Mouse (Mus musculus) adrenal gland, postnatal 25 days (tissue): Measurements from ENCODE around the gene Pik3ip1. TPM values are rescaled to one million over a fixed set of nuclear protein-coding genes. Genes with fewer than 3 reads are reported as not detected.

ENCODE experiments used
- DNase-seq: peaks from one replicate; pipeline ENCODE4 v3.0.0; 2021; ENCODE audit warnings: mixed read lengths
- total RNA-seq: library from RNA; stranded (reverse); gene quantifications from 2 replicates; pipeline ENCODE4 v1.2.3, GENCODE M21; 2021

The Pik3ip1 gene
- total RNA-seq, 1 experiment from 2014 or later, result 18.5 TPM

DNA sequence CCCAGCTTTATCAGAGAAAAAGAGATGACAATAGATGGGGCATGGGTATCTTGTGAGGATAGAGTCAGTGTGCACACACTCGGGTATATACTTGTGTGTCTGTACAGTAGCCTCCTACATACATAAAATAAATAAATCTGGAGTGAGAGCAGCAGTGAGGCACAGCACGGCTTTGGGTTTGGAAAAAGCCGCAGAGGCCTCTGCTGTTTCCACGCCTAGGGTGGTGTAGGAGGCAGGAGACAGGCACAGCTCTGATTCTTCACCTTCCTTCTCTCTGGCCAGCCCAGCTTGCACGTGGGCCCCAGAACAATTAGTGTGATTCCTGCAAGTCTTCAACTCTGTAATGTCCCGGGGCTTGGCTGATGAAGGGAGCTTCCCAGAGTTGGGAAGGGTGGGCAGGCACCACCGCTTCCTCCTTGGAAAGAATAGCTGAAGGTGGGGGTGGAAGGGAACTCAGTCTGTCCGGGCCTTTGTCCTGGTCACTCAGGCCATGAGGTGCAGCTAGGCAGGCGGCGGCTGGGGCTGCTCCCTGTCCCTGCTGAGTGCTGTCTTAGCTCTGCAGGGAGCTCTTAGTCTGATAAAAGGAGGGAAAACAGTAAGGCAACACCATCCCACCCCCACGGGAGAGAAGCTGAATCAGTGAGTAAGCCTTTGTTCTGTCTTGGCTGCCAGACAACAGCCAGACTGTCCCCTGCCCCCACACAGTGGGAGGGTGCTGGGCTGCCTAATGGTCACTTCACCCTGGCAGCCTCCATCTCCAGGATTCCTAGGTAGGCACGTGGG, 7.2 kb downstream of the Pik3ip1 start:
- DNase-seq, result peak; percentile 32

DNA sequence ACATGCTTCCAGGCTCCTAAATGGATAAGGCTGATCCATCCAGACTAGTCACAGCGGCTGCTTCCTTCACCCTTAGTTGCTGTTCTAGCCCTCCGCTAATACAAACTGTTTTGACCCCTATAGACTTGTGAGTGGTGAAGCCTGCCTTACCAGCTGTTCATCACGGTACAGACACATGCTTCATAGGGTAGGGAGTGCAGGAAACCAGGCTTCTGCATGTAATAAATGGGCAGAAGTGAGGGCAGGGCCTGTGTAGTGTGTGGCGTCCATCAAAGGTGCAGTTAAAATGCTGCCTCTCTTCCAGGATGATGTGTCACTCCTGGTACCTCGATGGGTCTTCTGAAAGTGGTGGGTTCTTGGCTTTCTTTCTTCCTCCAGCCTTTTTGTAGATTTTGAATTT, 7.8 kb downstream of the Pik3ip1 start:
- DNase-seq, result no peak

DNA sequence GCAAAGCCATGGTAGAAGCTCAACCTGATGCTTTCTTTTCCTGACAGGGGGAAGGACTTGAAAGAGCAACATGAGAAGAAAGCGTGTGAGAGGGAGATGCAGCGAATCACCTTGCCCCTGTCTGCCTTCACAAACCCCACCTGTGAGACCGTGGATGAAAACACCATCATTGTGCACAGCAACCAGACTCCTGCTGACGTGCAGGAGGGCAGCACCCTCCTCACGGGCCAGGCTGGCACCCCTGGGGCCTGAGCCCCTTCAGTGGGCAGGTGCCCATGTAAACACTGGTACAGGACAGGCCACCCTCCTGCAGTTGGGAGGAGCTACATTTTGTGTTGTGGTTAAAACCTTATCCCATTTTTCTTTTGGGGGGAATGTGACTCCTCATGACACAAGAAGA, 11.3 kb downstream of the Pik3ip1 start:
- no peak for DNase-seq

DNA sequence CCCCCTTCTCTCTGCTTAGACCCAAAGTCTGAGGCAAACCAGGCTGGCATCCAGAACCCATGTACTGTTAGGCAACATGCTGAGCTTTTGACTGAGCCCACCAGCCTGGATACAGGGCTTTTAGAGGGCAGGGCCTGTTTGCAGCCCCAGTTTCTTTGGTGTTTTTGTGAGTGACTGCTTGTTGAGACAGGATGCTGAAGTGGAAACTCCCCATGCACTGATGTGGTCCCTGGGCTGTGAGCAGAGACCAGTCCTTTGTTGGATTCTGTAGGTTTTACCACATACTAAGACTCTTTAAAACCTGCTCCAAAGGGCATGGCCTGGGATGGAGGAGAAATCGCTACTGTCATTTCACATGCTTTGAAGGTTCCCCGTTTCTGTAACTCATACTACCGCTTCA, 14.7 kb downstream of the Pik3ip1 start:
- no peak for DNase-seq

DNA sequence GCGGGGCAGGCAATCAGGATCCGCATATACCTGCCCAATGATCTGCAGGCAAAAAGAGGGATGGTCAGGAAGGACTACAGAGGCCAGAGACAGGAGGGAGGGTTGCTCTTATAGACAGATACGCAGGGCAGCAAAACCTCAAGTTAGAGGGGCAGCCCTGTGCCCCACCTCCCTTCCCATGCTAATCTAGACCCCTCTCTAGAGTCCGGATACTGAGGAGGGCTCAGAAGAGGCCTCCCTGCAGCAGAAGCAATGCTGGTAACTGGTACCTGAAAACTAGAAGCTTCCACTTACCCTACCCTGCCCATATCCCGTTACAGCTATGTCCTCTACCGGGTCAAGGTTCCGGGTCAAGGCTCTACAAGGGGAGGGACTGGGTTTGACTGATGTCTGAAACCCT, 16.1 kb downstream of the Pik3ip1 start:
- DNase-seq, result no peak

DNA sequence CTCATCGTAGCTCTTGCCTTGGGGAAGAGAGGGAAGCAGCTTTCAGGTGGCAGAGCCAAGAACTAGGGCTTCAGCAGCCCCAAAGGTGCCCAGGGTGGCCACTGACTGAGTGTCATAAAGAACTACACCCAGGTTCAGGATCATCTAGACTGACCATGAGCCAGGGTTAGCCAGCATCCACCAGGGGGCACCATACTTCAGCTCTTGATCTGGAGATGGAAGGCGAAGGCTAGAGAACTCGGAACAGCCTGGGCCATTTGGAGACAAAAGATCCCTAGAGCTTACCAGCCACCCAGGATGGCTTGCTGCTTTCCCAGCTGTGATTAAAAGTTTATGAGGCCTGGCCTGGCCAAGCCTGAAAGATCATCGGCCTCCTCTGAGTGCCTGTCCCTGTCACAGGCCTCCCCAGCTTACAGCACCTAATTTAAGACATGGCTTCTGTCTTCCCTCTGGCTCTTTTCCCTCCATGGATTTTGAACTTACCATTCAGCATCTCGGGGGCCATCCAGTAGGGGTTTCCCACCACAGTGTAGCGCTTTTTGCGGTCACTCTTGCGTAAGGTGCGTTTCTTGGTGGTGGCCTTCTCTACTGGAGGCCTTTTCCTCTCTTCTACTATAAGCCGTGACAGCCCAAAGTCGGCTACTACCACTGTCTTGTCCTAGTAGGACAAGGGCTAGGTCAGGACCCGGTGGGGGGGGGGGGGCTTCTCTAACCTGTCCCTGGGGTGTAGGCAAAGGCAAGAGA, 17.1 kb downstream of the Pik3ip1 start:
- DNase-seq, result peak; percentile 86

DNA sequence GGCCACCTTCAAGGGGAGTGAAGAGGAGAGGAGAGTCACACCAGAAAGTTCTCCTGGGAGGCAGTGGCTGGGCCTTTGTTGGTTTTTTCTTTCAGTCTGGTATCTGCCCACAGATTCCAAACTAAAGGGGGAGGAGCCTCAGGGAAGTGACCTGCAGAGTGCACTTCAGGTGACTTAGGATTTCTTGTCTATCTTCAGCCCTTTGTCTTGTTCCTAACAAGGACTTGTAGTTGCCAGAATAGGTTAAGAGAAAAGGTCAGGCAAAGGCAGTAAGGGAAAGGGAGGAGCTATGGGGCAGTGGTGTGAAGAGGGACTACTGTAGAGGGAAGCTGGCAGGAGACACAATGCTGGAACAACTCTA, 17.6 kb downstream of the Pik3ip1 start:
- no peak for DNase-seq

DNA sequence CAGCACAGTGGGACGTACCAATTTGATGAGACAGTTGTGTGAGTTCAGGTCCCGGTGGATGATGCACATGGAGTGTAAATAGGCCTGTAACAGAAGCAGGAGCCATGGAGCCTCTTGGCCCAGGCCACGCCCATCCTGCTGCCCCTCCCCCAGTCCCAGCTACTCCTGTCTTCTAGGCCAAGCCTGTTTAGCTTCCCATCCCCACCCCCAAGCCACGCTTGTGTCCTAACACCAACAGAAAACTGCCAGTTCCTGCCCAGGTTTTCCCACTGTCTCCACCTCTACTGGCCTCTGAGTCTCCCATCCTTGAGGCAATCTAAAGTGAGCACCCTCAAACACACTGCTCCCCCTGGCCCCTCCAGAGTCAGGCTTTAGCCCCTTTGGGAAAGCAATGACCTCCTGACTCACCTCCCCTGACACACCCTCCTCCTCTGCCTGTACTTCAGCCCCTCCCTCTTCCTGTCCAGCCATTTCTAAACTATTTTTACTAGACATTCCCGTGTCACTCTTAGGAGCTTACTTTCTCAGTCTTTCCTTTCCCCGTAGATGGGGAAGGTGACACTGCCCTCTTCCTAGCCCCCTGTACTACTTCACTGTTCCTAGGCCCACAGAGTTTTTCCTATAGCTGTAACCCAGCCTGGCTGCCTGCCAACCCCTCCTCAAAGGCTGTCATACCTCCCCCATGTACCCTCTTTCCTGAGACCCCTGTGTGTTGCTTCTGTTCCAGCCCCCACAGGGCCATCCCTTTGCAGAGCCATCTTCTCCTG, 18.6 kb downstream of the Pik3ip1 start:
- no peak for DNase-seq

DNA sequence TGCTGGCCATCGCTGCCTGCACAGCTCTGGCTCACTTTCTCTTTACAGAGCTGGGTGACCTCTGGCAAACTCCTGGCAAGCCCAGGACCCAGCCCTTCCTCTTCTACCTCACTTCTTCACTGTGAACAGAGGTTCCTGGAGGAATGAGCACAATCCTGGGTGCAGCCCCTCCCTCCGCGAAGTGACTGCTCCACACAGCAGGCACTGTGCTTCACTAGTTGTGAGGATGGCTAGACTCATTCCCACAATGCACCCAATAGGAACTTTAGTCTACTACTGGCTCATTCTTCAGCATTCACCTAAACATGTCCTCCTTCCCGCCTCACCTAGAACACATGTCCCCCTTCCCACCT, 19.1 kb downstream of the Pik3ip1 start:
- no peak for DNase-seq

DNA sequence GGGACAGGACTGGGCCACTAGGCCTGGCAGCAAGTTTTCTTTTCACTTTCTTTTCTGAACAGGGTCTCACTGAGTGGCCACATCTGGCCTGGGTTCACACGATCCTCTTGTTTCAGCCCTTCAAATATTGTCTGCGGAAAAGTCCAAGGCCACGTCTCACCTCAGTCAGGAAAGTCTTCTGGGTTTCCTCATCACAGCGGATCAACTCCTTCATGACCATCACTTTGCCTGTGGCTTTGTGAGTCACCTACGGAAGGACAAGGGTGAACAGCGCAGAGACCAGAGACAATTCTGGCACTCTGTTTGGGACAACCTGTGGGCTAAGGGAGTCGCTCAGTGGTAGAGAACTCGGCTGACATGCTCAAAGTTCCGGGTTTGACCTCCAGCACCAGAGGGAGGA, 21.9 kb downstream of the Pik3ip1 start:
- DNase-seq, result no peak

DNA sequence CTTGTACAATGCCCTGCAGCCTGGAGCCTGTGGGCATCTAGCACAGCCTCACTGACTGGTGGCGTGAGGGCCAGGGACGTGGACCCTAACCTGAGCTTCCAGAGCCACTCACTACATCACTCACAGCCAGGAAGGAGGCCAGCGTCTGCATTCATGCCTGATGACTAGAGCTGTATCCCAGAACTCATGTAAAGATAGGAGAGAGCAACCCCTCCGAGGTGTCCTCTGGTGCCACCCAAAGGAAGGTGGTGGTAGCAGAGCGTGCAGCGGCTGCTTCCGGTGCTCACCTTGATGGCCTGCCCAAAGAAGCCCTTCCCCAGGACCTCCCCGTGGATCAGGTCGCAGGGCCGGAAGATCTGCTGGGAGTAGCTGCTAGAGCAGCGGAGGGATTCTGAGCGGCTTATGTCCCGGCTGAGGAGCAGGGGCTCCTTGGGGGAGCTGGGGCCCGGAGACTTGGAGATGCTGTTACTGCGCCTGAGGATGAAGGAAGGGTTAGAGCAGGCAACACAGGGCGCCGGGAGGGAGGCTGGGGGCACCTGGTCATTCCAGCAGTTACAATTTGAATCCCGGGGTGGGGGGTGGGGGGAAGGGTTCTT, 22.9 kb downstream of the Pik3ip1 start:
- no peak for DNase-seq

DNA sequence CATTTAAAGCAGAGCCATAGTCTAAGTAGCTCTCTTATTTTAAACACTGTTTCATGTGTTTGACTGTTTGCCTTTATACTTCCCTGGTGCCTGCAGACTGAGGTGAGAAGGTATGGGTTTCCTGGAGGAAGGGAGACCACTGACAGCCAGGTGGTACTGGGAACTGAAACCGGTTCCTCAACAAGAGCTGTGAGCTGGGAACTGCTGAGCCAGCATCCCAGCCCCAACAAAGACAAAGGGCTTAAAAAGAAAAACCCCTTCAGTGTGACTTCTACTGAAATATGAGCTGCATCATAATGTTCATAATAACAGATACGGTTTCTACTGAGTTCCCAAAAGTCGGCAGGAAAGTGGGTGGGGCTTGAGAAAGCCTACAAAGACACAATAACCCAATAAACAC, 32.7 kb downstream of the Pik3ip1 start:
- DNase-seq, result no peak

DNA sequence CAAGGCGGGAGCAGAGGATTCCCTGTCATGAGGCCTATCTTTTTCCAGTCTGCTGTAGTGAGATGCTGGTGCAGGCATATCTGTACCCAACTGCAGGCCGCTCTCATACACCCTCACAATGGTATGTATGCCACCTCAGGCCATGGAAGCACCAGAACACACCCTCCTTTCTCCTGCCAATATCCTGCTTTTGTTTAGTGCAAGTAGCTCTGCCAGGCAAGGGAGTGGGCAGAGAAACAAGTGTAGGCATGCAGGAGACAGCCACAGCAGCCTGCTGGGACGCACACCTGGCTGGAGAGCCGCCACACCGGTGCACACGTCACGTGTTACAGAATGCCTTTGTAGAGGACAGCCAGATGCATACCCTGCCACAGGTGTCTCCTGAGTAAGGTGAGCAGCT, 36.2 kb downstream of the Pik3ip1 start:
- no peak for DNase-seq

DNA sequence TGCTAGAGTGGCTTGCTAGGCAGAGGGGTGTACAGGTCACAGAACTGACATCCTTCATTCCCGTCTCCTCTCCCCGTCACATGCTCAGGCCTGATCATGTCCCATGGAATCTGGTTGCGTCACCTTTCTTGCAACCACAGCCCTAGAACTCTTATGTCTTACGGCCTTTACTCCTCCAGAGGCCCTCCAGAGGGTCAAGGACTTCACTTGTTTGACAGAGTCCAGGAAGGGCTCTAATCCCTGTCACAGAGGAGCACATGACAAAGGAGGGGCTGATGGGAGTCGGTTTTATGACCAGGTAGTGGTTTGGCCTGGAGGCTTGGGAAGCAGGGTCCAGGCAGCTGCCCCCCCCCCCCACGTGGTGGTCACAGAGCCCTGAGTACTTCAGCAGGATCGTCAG, 38.8 kb downstream of the Pik3ip1 start:
- no peak for DNase-seq

DNA sequence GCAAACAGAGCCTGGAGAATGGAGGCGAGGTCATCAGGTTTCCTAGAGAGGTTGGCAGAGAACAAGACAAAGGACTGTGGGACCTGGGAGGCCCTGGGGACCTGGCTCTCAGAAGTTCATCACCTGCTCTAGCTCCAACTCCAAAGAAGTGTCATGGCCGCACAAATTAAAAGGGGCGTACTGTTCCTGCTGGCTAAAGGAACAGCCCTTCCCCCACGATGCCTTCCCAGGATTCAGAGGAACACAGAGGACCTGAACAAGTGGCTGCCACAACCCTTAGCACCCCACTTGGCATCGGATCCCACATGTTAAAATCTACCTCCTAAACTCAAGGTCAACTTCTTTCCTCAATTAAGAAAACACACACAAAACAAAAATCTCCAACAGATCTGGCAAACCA, 39.2 kb downstream of the Pik3ip1 start:
- no peak for DNase-seq

DNA sequence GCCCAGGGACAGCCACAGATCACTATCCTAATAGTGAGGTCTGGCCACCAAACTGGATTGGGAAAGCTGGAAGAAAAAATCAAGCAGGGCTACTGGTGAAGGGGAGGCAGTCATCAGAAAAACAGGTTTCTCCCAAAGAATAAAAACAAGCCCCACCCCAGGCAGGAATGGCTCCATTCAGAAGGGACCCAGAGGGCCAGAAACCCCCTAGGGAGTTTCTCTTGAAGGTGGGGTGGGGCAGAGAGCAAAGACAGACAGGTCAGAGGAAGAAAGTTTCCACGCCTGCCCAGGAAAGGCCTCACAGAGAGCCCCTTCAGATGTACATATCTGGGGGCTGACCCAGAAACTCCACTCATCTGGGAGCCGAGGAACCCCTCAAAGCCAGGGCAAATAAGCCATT, 40.0 kb downstream of the Pik3ip1 start:
- no peak for DNase-seq

DNA sequence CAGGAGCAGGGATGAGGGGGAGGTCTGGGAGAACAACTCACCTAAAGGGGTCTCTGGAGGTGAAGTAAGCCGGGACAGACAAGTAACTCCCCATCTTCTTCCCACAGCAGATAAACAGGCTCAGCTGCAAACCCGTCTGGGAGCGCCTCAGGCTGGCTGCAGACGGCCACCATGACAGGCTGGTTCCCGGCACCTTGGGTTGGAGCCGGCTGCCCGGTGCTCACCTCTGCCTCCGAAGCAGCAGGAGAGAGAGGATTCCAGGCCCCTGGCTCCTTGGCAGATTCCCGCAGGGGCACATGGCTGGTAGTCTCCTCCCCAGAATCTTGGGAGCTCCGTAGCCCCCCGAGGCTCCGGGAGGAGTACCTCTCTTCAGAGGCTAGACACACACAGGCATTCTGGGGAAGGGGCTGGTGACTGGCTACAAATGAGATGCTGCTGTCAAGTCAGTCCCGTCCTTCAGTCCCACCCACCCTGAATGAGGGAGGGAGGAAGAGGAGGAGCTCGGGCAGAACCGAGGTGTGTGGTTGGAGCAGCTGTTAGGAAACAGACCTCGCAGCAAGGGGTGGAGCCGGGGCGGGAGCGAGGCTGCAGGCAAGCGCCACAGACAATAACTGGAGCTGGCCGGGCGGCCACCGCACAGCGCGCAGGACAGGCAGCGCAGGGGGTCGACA, 40.9 kb downstream of the Pik3ip1 start:
- DNase-seq, result peak; percentile 81

DNA sequence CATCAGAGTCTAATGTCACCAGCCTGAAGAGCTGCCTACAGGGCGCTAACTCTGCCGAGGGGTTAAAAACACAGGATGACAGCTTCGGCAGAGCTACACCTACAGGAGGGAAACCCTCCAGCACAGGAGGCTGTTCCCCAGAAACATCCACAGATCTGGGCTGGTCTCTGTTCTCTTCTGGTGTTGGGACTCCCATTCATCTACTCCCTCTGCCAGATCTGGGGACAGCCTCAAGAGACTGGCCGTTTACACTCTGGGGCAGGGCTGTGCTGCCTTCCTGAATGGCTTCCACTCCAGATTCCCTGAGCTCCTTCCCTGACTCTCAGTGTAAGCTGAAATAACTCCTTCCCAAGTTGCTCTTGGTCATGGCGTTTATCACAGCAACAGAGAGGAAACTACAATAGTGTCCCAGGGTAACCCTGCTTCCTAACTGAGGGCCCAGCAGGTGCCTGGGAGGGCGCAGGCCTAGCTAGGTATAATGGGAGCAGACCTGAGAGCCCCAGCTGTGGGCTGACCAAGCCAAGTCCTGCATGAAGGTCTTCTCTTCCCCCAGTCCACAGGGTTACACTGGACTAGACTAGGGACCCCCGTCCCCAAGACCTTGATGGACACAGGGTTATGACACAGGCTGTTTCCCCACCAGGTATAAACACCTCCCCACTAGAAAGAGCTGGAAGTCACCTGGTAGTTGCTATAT, 41.5 kb downstream of the Pik3ip1 start:
- no peak for DNase-seq

DNA sequence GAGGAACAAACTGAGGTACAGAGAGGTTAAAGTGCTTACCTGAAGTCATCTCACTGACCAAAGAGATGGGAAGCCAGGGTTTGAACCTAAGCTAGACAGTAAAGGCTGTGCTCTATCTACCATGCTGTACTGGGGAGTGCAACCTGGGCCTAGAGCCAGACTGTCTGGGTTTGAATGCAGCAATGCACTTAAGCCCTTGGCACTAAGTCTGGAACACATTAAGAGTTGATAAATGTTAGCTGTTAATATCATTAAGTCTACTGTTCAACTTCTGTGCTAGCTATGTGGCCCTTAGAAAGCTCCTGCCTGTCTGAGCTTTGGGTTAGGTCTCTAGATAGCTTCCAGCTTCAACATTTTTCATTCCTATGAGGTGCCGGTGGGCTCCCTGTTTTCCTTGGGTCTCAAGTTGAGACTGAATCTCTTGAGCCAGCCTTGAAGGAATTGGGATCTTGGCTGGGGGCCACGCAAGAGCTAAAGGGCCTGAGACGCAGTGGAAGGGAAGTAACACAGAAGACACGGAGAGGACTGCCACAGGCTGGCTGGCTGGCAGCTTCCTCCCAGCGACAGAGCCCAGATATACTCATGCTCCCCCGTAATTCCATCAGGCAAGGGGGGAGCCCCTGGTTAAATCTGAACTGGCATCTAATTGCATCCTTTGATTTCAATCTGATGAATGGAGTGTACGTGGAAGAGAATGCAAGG, 43.5 kb downstream of the Pik3ip1 start:
- DNase-seq, result no peak

DNA sequence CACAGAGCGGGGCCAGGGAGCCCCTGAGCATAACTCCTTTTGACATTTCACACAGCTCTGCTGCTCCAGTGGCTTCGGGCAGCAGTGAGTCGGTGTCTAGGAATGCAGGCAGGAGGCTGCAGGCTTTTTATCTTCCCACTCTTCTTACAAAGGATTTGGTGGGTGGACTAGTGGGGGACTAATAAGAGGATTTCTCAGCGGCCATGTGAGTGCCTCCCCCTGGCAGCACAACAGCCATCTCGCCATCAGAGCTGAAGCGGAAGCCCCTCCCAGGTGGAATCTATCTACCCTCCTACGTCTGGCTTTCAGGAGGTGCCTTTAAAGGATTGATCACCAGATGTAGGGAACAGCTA, 44.1 kb downstream of the Pik3ip1 start:
- DNase-seq, result peak; percentile 18

DNA sequence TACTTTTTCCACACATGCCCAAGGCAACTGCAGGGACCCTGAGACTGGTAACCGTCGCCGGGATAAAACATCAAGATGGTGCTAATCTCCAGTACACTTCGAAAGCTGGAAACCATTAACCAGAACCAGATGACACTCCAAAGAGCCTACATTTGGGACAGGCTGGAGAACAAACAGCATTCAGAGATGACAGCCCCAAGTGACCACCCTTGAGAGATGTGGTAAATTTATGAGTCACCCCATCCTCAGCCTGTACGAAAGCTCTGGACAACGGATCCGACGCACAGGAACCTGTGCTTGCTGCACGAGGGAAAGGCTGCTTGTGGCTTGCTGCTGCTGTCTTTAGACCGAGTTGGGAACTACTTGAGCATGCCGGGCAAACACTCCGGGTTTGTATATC, 44.5 kb downstream of the Pik3ip1 start:
- DNase-seq, result no peak
